Mouse (Mus musculus) lung, embryonic 16.5 days (tissue): Measurements from ENCODE around the gene Scml4. TPM values are rescaled to one million over a fixed set of nuclear protein-coding genes. Genes with fewer than 3 reads are reported as not detected.

Experiments used
- ATAC-seq: fragments of 200-750 bp; cut with Nextera tagmentation; 2 replicates; pipeline ENCODE4 v1.8.0; 2017; ENCODE audit warnings: low read depth, mild to moderate bottlenecking, moderate library complexity
- H3K27ac ChIP-seq: fragments of 300-500 bp; sonication (generic); 2 replicates; pipeline ENCODE4 v1.5.1; 2014; ENCODE audit warnings: mild to moderate bottlenecking, control low read depth, low read length
- H3K27me3 ChIP-seq: fragments of 300-500 bp; sonication (generic); 2 replicates; pipeline ENCODE4 v1.6.1; 2014; ENCODE audit warnings: low read depth, low read length, mixed read lengths; ENCODE audit not compliant: control insufficient read depth, insufficient read depth
- H3K36me3 ChIP-seq: fragments of 300-500 bp; sonication (generic); 2 replicates; pipeline ENCODE4 v1.6.1; 2014; ENCODE audit warnings: low read length; ENCODE audit not compliant: control insufficient read depth, insufficient read depth
- H3K4me1 ChIP-seq: fragments of 300-500 bp; sonication (generic); replicated peaks from 2 replicates; pipeline ENCODE4 v1.6.1; 2014; ENCODE audit warnings: low read length, mixed read lengths; ENCODE audit not compliant: control insufficient read depth, insufficient read depth
- H3K4me2 ChIP-seq: fragments of 300-500 bp; sonication (generic); 2 replicates; pipeline ENCODE4 v1.6.1; 2014; ENCODE audit warnings: low read depth, low read length, control low read depth
- H3K4me3 ChIP-seq: fragments of 300-500 bp; sonication (generic); 2 replicates; pipeline ENCODE4 v1.5.1; 2014; ENCODE audit warnings: mild to moderate bottlenecking, low read length, control low read depth
- H3K9ac ChIP-seq: fragments of 300-500 bp; sonication (generic); 2 replicates; pipeline ENCODE4 v1.6.1; 2014; ENCODE audit warnings: low read length, control low read depth
- H3K9me3 ChIP-seq: fragments of 300-500 bp; sonication (generic); 2 replicates; pipeline ENCODE4 v1.6.1; 2016; ENCODE audit warnings: low read length; ENCODE audit not compliant: control insufficient read depth
- WGBS: fragments of 180-500 bp; shearing (Covaris S2); extraction: QIAGEN DNeasy Blood & Tissue Kit; methylation state at CpG from one replicate; pipeline ENCODE4 v1.1.7; 2014; 5-methylcytosine and 5-hydroxymethylcytosine counted together
- polyA plus RNA-seq: library from polyadenylated mRNA; unstranded; fragments of >200 nt; fragmentation: Nextera tagmentation; extraction: Ambion mirVana; gene quantifications from 2 replicates; pipeline ENCODE4 v1.2.1, GENCODE M21; 2015

Scml4 gene
- polyA plus RNA-seq, 1 experiment from 2014 or later, result 0.38 TPM

GRCm38 (mm10) chr10:42892250-42892649 is 32.1 kb downstream of the Scml4 start:
- Histone ChIP-seq H3K9ac (no peak overlapping the region), H3K4me3 (no peak overlapping the region), H3K9me3 (no peaks in the 10 kb centered on the region), H3K27me3 (no peaks in the 10 kb centered on the region), H3K27ac (no peak overlapping the region), H3K4me2 (no peak overlapping the region), H3K36me3 (no peaks in the 10 kb centered on the region), H3K4me1 (no peaks in the 10 kb centered on the region; the same call in 1 of the 2 replicates)
- no peak for ATAC-seq
- WGBS, result 55% methylated on average over 4 of the region's 4 CpGs

- no peak overlapping the region for H3K27ac ChIP-seq
- ATAC-seq, result no peak
- H3K9ac ChIP-seq, result no peak overlapping the region
- H3K4me2 ChIP-seq, result no peak overlapping the region
- no peaks in the 10 kb centered on the region for H3K36me3 ChIP-seq
- no peaks in the 10 kb centered on the region; the same call in 1 of the 2 replicates for H3K4me1 ChIP-seq
- H3K9me3 ChIP-seq, result no peaks in the 10 kb centered on the region
- H3K27me3 ChIP-seq, result no peaks in the 10 kb centered on the region
- no peak overlapping the region for H3K4me3 ChIP-seq
- WGBS, result 62% methylated on average over 4 of the region's 4 CpGs
Observed at GRCm38 (mm10) chr10:42892987-42893386, 32.8 kb downstream of the Scml4 start.

- no peak overlapping the region for H3K4me2 ChIP-seq
- ATAC-seq, result no peak
- H3K4me3 ChIP-seq, result no peak overlapping the region
- H3K9ac ChIP-seq, result no peak overlapping the region
- WGBS, result 61% methylated on average over 8 of the region's 8 CpGs
- no peak overlapping the region for H3K27ac ChIP-seq
- H3K9me3 ChIP-seq, result no peaks in the 10 kb centered on the region
- H3K36me3 ChIP-seq, result no peaks in the 10 kb centered on the region
- H3K27me3 ChIP-seq, result no peaks in the 10 kb centered on the region
- H3K4me1 ChIP-seq, result no peaks in the 10 kb centered on the region; the same call in 1 of the 2 replicates
Observed at GRCm38 (mm10) chr10:42893857-42894256, 33.7 kb downstream of the Scml4 start.

GRCm38 (mm10) chr10:42894263-42894662 is 34.1 kb downstream of the Scml4 start:
- Histone ChIP-seq H3K9ac (no peak overlapping the region), H3K27ac (no peak overlapping the region), H3K4me1 (no peaks in the 10 kb centered on the region; the same call in 1 of the 2 replicates), H3K4me3 (no peak overlapping the region), H3K36me3 (no peaks in the 10 kb centered on the region), H3K27me3 (no peaks in the 10 kb centered on the region), H3K9me3 (no peaks in the 10 kb centered on the region), H3K4me2 (no peak overlapping the region)
- ATAC-seq, result no peak
- WGBS, result 56% methylated on average over 3 of the region's 3 CpGs

- no peaks in the 10 kb centered on the region for H3K27me3 ChIP-seq
- H3K36me3 ChIP-seq, result no peaks in the 10 kb centered on the region
- H3K27ac ChIP-seq, result no peak overlapping the region
- no peak overlapping the region for H3K4me2 ChIP-seq
- WGBS, result 61% methylated on average over 7 of the region's 7 CpGs
- ATAC-seq, result no peak
- H3K9me3 ChIP-seq, result no peaks in the 10 kb centered on the region
- no peak overlapping the region for H3K4me3 ChIP-seq
- H3K9ac ChIP-seq, result no peak overlapping the region
- H3K4me1 ChIP-seq, result no peaks in the 10 kb centered on the region; the same call in 1 of the 2 replicates
Observed at GRCm38 (mm10) chr10:42894696-42895095, 34.5 kb downstream of the Scml4 start.

GRCm38 (mm10) chr10:42896621-42897020 is 36.5 kb downstream of the Scml4 start:
- Histone ChIP-seq H3K4me3 (no peak overlapping the region), H3K4me1 (no peaks in the 10 kb centered on the region; the same call in 1 of the 2 replicates), H3K27me3 (no peaks in the 10 kb centered on the region), H3K9me3 (no peaks in the 10 kb centered on the region), H3K4me2 (no peak overlapping the region), H3K36me3 (no peaks in the 10 kb centered on the region), H3K27ac (no peak overlapping the region), H3K9ac (no peak overlapping the region)
- no peak for ATAC-seq
- WGBS, result 81% methylated on average over 3 of the region's 3 CpGs

GRCm38 (mm10) chr10:42897166-42897565 is 37.0 kb downstream of the Scml4 start:
- Histone ChIP-seq H3K36me3 (no peaks in the 10 kb centered on the region), H3K27me3 (no peaks in the 10 kb centered on the region), H3K9ac (no peak overlapping the region), H3K4me1 (no peaks in the 10 kb centered on the region; the same call in 1 of the 2 replicates), H3K27ac (no peak overlapping the region), H3K4me3 (no peak overlapping the region), H3K9me3 (no peaks in the 10 kb centered on the region), H3K4me2 (no peak overlapping the region)
- no peak for ATAC-seq
- WGBS, result 46% methylated on average over 4 of the region's 4 CpGs

- H3K4me2 ChIP-seq, result no peak overlapping the region
- H3K36me3 ChIP-seq, result no peaks in the 10 kb centered on the region
- H3K9ac ChIP-seq, result no peak overlapping the region
- WGBS, result 63% methylated on average over 5 of the region's 5 CpGs
- H3K27ac ChIP-seq, result no peak overlapping the region
- H3K27me3 ChIP-seq, result no peaks in the 10 kb centered on the region
- H3K4me3 ChIP-seq, result no peak overlapping the region
- no peaks in the 10 kb centered on the region; the same call in 1 of the 2 replicates for H3K4me1 ChIP-seq
- no peak for ATAC-seq
- no peaks in the 10 kb centered on the region for H3K9me3 ChIP-seq
Observed at GRCm38 (mm10) chr10:42897632-42898031, 37.5 kb downstream of the Scml4 start.

- WGBS, result 58% methylated on average over 4 of the region's 4 CpGs
Observed at GRCm38 (mm10) chr10:42901361-42901760, 41.2 kb downstream of the Scml4 start.

GRCm38 (mm10) chr10:42903054-42903453 is 42.9 kb downstream of the Scml4 start:
- ATAC-seq, result no peak
- Histone ChIP-seq H3K27ac (no peak overlapping the region), H3K27me3 (no peaks in the 10 kb centered on the region), H3K9me3 (no peaks in the 10 kb centered on the region), H3K36me3 (no peaks in the 10 kb centered on the region), H3K4me3 (no peak overlapping the region), H3K4me1 (no peaks in the 10 kb centered on the region), H3K4me2 (no peak overlapping the region), H3K9ac (no peak overlapping the region)
- 79% methylated on average over 1 of the region's 1 CpGs for WGBS

More at GRCm38 (mm10) chr10:42901361-42901760, 41.2 kb downstream of the Scml4 start:
- no peak overlapping the region for H3K27ac ChIP-seq
- H3K36me3 ChIP-seq, result no peaks in the 10 kb centered on the region
- ATAC-seq, result no peak
- no peaks in the 10 kb centered on the region for H3K9me3 ChIP-seq
- H3K27me3 ChIP-seq, result no peaks in the 10 kb centered on the region
- H3K4me1 ChIP-seq, result no peaks in the 10 kb centered on the region
- H3K4me3 ChIP-seq, result no peak overlapping the region
- H3K9ac ChIP-seq, result no peak overlapping the region
- H3K4me2 ChIP-seq, result no peak overlapping the region
